Mouse (Mus musculus): Measurements from ENCODE around the gene Hdac4.

The Hdac4 gene

GRCm38 (mm10) chr1:92178021-92178895, 17.2 kb downstream of the Hdac4 start:
- DNase-seq (ENCODE audit: low read depth), result no peak

- no peak for DNase-seq (ENCODE audit: low read depth)
These were observed 17.9 kb downstream of the Hdac4 start for GRCm38 (mm10) chr1:92177599-92177998.

- DNase-seq (ENCODE audit: low read depth), result no peak
These were observed 18.3 kb downstream of the Hdac4 start for GRCm38 (mm10) chr1:92177196-92177595.

GRCm38 (mm10) chr1:92175266-92175665, 20.2 kb downstream of the Hdac4 start:
- no peak for DNase-seq (ENCODE audit: low read depth)

GRCm38 (mm10) chr1:92174898-92175255, 20.6 kb downstream of the Hdac4 start:
- no peak for DNase-seq (ENCODE audit: low read depth)

- no peak for DNase-seq (ENCODE audit: low read depth)
These were observed 21.1 kb downstream of the Hdac4 start for GRCm38 (mm10) chr1:92174251-92174897.

- no peak for DNase-seq (ENCODE audit: low read depth)
These were observed 24.8 kb downstream of the Hdac4 start for GRCm38 (mm10) chr1:92170616-92171235.

- no peak for DNase-seq (ENCODE audit: low read depth)
These were observed 25.8 kb downstream of the Hdac4 start for GRCm38 (mm10) chr1:92169776-92170055.

GRCm38 (mm10) chr1:92168900-92169775, 26.4 kb downstream of the Hdac4 start:
- no peak for DNase-seq (ENCODE audit: low read depth)

- no peak for DNase-seq (ENCODE audit: low read depth)
These were observed 31.6 kb downstream of the Hdac4 start for GRCm38 (mm10) chr1:92163932-92164331.

GRCm38 (mm10) chr1:92159804-92160203, 35.7 kb downstream of the Hdac4 start:
- no peak for DNase-seq (ENCODE audit: low read depth)

- DNase-seq (ENCODE audit: low read depth), result no peak
These were observed 45.3 kb downstream of the Hdac4 start for GRCm38 (mm10) chr1:92150201-92150600.

- no peak for DNase-seq (ENCODE audit: low read depth)
These were observed 47.0 kb downstream of the Hdac4 start for GRCm38 (mm10) chr1:92148527-92148926.

- no peak for DNase-seq (ENCODE audit: low read depth)
These were observed 50.5 kb downstream of the Hdac4 start for GRCm38 (mm10) chr1:92144868-92145534.

- no peak for DNase-seq (ENCODE audit: low read depth)
These were observed 52.1 kb downstream of the Hdac4 start for GRCm38 (mm10) chr1:92143331-92143895.

- no peak for DNase-seq (ENCODE audit: low read depth)
These were observed 52.7 kb downstream of the Hdac4 start for GRCm38 (mm10) chr1:92142793-92143192.

- DNase-seq (ENCODE audit: low read depth), result no peak
These were observed 56.5 kb downstream of the Hdac4 start for GRCm38 (mm10) chr1:92139001-92139400.

GRCm38 (mm10) chr1:92137136-92137848, 58.2 kb downstream of the Hdac4 start:
- no peak for DNase-seq (ENCODE audit: low read depth)

GRCm38 (mm10) chr1:92136362-92136761, 59.1 kb downstream of the Hdac4 start:
- no peak for DNase-seq (ENCODE audit: low read depth)

GRCm38 (mm10) chr1:92132181-92132580, 63.3 kb downstream of the Hdac4 start:
- DNase-seq (ENCODE audit: low read depth), result no peak
